Mouse (Mus musculus): ENCODE measurements around the gene Ccr7. TPM values are rescaled to one million over a fixed set of nuclear protein-coding genes. Genes with fewer than 3 reads are reported as not detected.

Ccr7 gene
- polyA plus RNA-seq, 1 experiment from 2014 or later = not detected

- Histone ChIP-seq H3K9ac (replicated peaks; ENCODE audit: low read depth, low read length) (no peak overlapping the region), H3K36me3 (ENCODE audit: control insufficient read depth, insufficient read depth, low read length) (no peaks in the 10 kb centered on the region), H3K27ac (ENCODE audit: low read depth, low read length) (no peak overlapping the region), H3K9me3 (ENCODE audit: control insufficient read depth, low read length) (no peaks in the 10 kb centered on the region), H3K4me3 (ENCODE audit: low read depth, low read length) (no peak overlapping the region), H3K4me1 (ENCODE audit: control insufficient read depth, insufficient read depth, low read length) (peaks cover 4% of the 10 kb centered on the region; the same call in 1 of the 2 replicates), H3K4me2 (ENCODE audit: low read depth, low read length) (no peak overlapping the region), H3K27me3 (ENCODE audit: control insufficient read depth, insufficient read depth, low read length) (no peaks in the 10 kb centered on the region)
- ATAC-seq (ENCODE audit: low read depth) = no peak
- WGBS = 21% methylated on average over 16 of the region's 16 CpGs
Measured at GRCm38 (mm10) chr11:99148896-99149703, 5.8 kb downstream of the Ccr7 start.

GRCm38 (mm10) chr11:99148400-99148799 lies 6.5 kb downstream of the Ccr7 start:
- WGBS = 73% methylated on average over 8 of the region's 8 CpGs
- H3K27ac ChIP-seq (ENCODE audit: low read depth, low read length) = no peak overlapping the region

GRCm38 (mm10) chr11:99147920-99148289 lies 7.0 kb downstream of the Ccr7 start:
- no peak for ATAC-seq (ENCODE audit: low read depth)
- no peak overlapping the region for H3K9ac ChIP-seq (replicated peaks; ENCODE audit: low read depth, low read length)
- WGBS = 26% methylated on average over 4 of the region's 4 CpGs

More at GRCm38 (mm10) chr11:99148400-99148799, 6.5 kb downstream of the Ccr7 start:
- Histone ChIP-seq H3K36me3 (ENCODE audit: control insufficient read depth, insufficient read depth, low read length) (no peaks in the 10 kb centered on the region), H3K27me3 (ENCODE audit: control insufficient read depth, insufficient read depth, low read length) (no peaks in the 10 kb centered on the region), H3K4me1 (ENCODE audit: control insufficient read depth, insufficient read depth, low read length) (peaks cover 4% of the 10 kb centered on the region; the same call in 1 of the 2 replicates), H3K9ac (replicated peaks; ENCODE audit: low read depth, low read length) (no peak overlapping the region), H3K4me2 (ENCODE audit: low read depth, low read length) (no peak overlapping the region), H3K4me3 (ENCODE audit: low read depth, low read length) (no peak overlapping the region), H3K9me3 (ENCODE audit: control insufficient read depth, low read length) (no peaks in the 10 kb centered on the region)
- no peak for ATAC-seq (ENCODE audit: low read depth)

GRCm38 (mm10) chr11:99147041-99147919 lies 7.6 kb downstream of the Ccr7 start:
- 0 out of 2 replicates have a peak overlapping the region, but pooled peaks have one; percentile 30 for H3K27ac ChIP-seq (ENCODE audit: low read depth, low read length)
- no peaks in the 10 kb centered on the region for H3K36me3 ChIP-seq (ENCODE audit: control insufficient read depth, insufficient read depth, low read length)
- no peaks in the 10 kb centered on the region for H3K27me3 ChIP-seq (ENCODE audit: control insufficient read depth, insufficient read depth, low read length)
- peak; percentile 21; the same call in 1 of the 2 replicates for ATAC-seq (ENCODE audit: low read depth)
- H3K4me2 ChIP-seq (ENCODE audit: low read depth, low read length) = no peak overlapping the region
- no peak overlapping the region for H3K4me3 ChIP-seq (ENCODE audit: low read depth, low read length)
- no peaks in the 10 kb centered on the region for H3K9me3 ChIP-seq (ENCODE audit: control insufficient read depth, low read length)
- no peak overlapping the region for H3K9ac ChIP-seq (replicated peaks; ENCODE audit: low read depth, low read length)
- 30% methylated on average over 17 of the region's 17 CpGs for WGBS
- H3K4me1 ChIP-seq (ENCODE audit: control insufficient read depth, insufficient read depth, low read length) = peaks cover 4% of the 10 kb centered on the region; the same call in 1 of the 2 replicates

More at GRCm38 (mm10) chr11:99147920-99148289, 7.0 kb downstream of the Ccr7 start:
- Histone ChIP-seq H3K4me1 (ENCODE audit: control insufficient read depth, insufficient read depth, low read length) (peaks cover 4% of the 10 kb centered on the region; the same call in 1 of the 2 replicates), H3K4me3 (ENCODE audit: low read depth, low read length) (no peak overlapping the region), H3K27me3 (ENCODE audit: control insufficient read depth, insufficient read depth, low read length) (no peaks in the 10 kb centered on the region), H3K4me2 (ENCODE audit: low read depth, low read length) (no peak overlapping the region), H3K27ac (ENCODE audit: low read depth, low read length) (0 out of 2 replicates have a peak overlapping the region, but pooled peaks have one; percentile 30), H3K36me3 (ENCODE audit: control insufficient read depth, insufficient read depth, low read length) (no peaks in the 10 kb centered on the region), H3K9me3 (ENCODE audit: control insufficient read depth, low read length) (no peaks in the 10 kb centered on the region)

- no peak for ATAC-seq (ENCODE audit: low read depth)
- Histone ChIP-seq H3K4me3 (ENCODE audit: low read depth, low read length) (no peak overlapping the region), H3K9me3 (ENCODE audit: control insufficient read depth, low read length) (no peaks in the 10 kb centered on the region), H3K4me2 (ENCODE audit: low read depth, low read length) (no peak overlapping the region), H3K36me3 (ENCODE audit: control insufficient read depth, insufficient read depth, low read length) (no peaks in the 10 kb centered on the region), H3K27ac (ENCODE audit: low read depth, low read length) (no peak overlapping the region), H3K4me1 (ENCODE audit: control insufficient read depth, insufficient read depth, low read length) (peaks cover 4% of the 10 kb centered on the region; the same call in 1 of the 2 replicates), H3K9ac (replicated peaks; ENCODE audit: low read depth, low read length) (no peak overlapping the region), H3K27me3 (ENCODE audit: control insufficient read depth, insufficient read depth, low read length) (no peaks in the 10 kb centered on the region)
- 86% methylated on average over 6 of the region's 6 CpGs for WGBS
Measured at GRCm38 (mm10) chr11:99146558-99146957, 8.3 kb downstream of the Ccr7 start.

GRCm38 (mm10) chr11:99145765-99146164 lies 9.1 kb downstream of the Ccr7 start:
- H3K4me3 ChIP-seq (ENCODE audit: low read depth, low read length) = no peak overlapping the region
- ATAC-seq (ENCODE audit: low read depth) = no peak
- H3K9me3 ChIP-seq (ENCODE audit: control insufficient read depth, low read length) = no peaks in the 10 kb centered on the region
- H3K27ac ChIP-seq (ENCODE audit: low read depth, low read length) = no peak overlapping the region
- peaks cover 4% of the 10 kb centered on the region; the same call in 1 of the 2 replicates for H3K4me1 ChIP-seq (ENCODE audit: control insufficient read depth, insufficient read depth, low read length)
- 94% methylated on average over 16 of the region's 16 CpGs for WGBS
- no peaks in the 10 kb centered on the region for H3K27me3 ChIP-seq (ENCODE audit: control insufficient read depth, insufficient read depth, low read length)
- no peak overlapping the region for H3K9ac ChIP-seq (replicated peaks; ENCODE audit: low read depth, low read length)
- H3K4me2 ChIP-seq (ENCODE audit: low read depth, low read length) = no peak overlapping the region
- no peaks in the 10 kb centered on the region for H3K36me3 ChIP-seq (ENCODE audit: control insufficient read depth, insufficient read depth, low read length)

GRCm38 (mm10) chr11:99144940-99145339 lies 9.9 kb downstream of the Ccr7 start:
- ATAC-seq (ENCODE audit: low read depth) = no peak
- Histone ChIP-seq H3K27ac (ENCODE audit: low read depth, low read length) (no peak overlapping the region), H3K27me3 (ENCODE audit: control insufficient read depth, insufficient read depth, low read length) (no peaks in the 10 kb centered on the region), H3K36me3 (ENCODE audit: control insufficient read depth, insufficient read depth, low read length) (no peaks in the 10 kb centered on the region), H3K4me2 (ENCODE audit: low read depth, low read length) (no peak overlapping the region), H3K4me3 (ENCODE audit: low read depth, low read length) (no peak overlapping the region), H3K9me3 (ENCODE audit: control insufficient read depth, low read length) (no peaks in the 10 kb centered on the region), H3K9ac (replicated peaks; ENCODE audit: low read depth, low read length) (no peak overlapping the region), H3K4me1 (ENCODE audit: control insufficient read depth, insufficient read depth, low read length) (peaks cover 4% of the 10 kb centered on the region; the same call in 1 of the 2 replicates)
- WGBS = 90% methylated on average over 23 of the region's 23 CpGs

GRCm38 (mm10) chr11:99144456-99144855 lies 10.4 kb downstream of the Ccr7 start:
- no peak overlapping the region for H3K4me3 ChIP-seq (ENCODE audit: low read depth, low read length)
- no peak overlapping the region for H3K27ac ChIP-seq (ENCODE audit: low read depth, low read length)
- H3K4me1 ChIP-seq (ENCODE audit: control insufficient read depth, insufficient read depth, low read length) = peaks cover 4% of the 10 kb centered on the region; the same call in 1 of the 2 replicates
- no peak for ATAC-seq (ENCODE audit: low read depth)
- H3K9me3 ChIP-seq (ENCODE audit: control insufficient read depth, low read length) = no peaks in the 10 kb centered on the region
- H3K9ac ChIP-seq (replicated peaks; ENCODE audit: low read depth, low read length) = no peak overlapping the region
- no peak overlapping the region for H3K4me2 ChIP-seq (ENCODE audit: low read depth, low read length)
- H3K36me3 ChIP-seq (ENCODE audit: control insufficient read depth, insufficient read depth, low read length) = no peaks in the 10 kb centered on the region
- 86% methylated on average over 5 of the region's 5 CpGs for WGBS
- no peaks in the 10 kb centered on the region for H3K27me3 ChIP-seq (ENCODE audit: control insufficient read depth, insufficient read depth, low read length)
